Mouse (Mus musculus) myocyte (in vitro differentiated cells): Measurements from ENCODE around the gene Omd. TPM values are rescaled to one million over a fixed set of nuclear protein-coding genes. Genes with fewer than 3 reads are reported as not detected.
A peak's percentile ranks its signal among the peaks of the same experiment; 100 is the strongest.

ENCODE experiments used
- H3K27me3 ChIP-seq: one replicate; pipeline ENCODE4 v1.6.1; 2011; ENCODE audit not compliant: control insufficient read depth, insufficient read depth, insufficient read length
- H3K36me3 ChIP-seq: one replicate; pipeline ENCODE4 v1.6.1; 2011; ENCODE audit not compliant: control insufficient read depth, insufficient read depth
- H3K4me2 ChIP-seq: one replicate; pipeline ENCODE4 v1.6.1; 2011; ENCODE audit warnings: low read depth, control low read depth
- H3K4me3 ChIP-seq: one replicate; pipeline ENCODE4 v1.5.1; 2011; ENCODE audit warnings: mild to moderate bottlenecking, control low read depth, moderate library complexity
- H3K79me2 ChIP-seq: one replicate; pipeline ENCODE4 v1.6.1; 2011; ENCODE audit not compliant: control insufficient read depth, insufficient read depth
- H3ac ChIP-seq: one replicate; pipeline ENCODE4 v1.6.1; 2011; ENCODE audit not compliant: control insufficient read depth, insufficient read length
- CEBPB ChIP-seq: IDR thresholded peaks from 2 replicates; pipeline ENCODE4 v1.6.1; 2011; ENCODE audit warnings: mild to moderate bottlenecking, moderate library complexity; ENCODE audit not compliant: poor library complexity, insufficient read depth, severe bottlenecking
- E2F4 ChIP-seq: IDR thresholded peaks from one replicate; pipeline ENCODE4 v1.6.1; 2011; ENCODE audit warnings: mild to moderate bottlenecking, control low read depth, moderate library complexity; ENCODE audit not compliant: insufficient read depth
- MAX ChIP-seq: IDR thresholded peaks from one replicate; pipeline ENCODE4 v1.6.1; 2011; ENCODE audit warnings: low read depth, mild to moderate bottlenecking, control low read depth
- MYOD1 ChIP-seq, 3 experiments: IDR thresholded peaks; one replicate each; pipeline ENCODE4 v1.6.1; 2011; ENCODE audit warnings: control low read depth in 2 of 3, low read depth in 2 of 3, mild to moderate bottlenecking in 2 of 3, moderate library complexity in 1 of 3; ENCODE audit not compliant: insufficient read length in 2 of 3, control insufficient read depth in 1 of 3
- MYOG ChIP-seq, 3 experiments: IDR thresholded peaks; one replicate each; pipeline ENCODE4 v1.6.1; 2011; ENCODE audit warnings: control low read depth in 2 of 3, low read depth in 2 of 3, mild to moderate bottlenecking in 2 of 3; ENCODE audit not compliant: insufficient read length in 2 of 3, control insufficient read depth in 1 of 3, insufficient read depth in 1 of 3
- POLR2A ChIP-seq: IDR thresholded peaks from one replicate; pipeline ENCODE4 v1.6.1; 2011; ENCODE audit warnings: low read depth, mild to moderate bottlenecking, control low read depth, moderate library complexity; ENCODE audit not compliant: insufficient read length
- POLR2AphosphoS2 ChIP-seq: IDR thresholded peaks from one replicate; pipeline ENCODE4 v1.6.1; 2011; ENCODE audit warnings: low read depth, control low read depth; ENCODE audit not compliant: insufficient read length
- REST ChIP-seq: IDR thresholded peaks from one replicate; pipeline ENCODE4 v1.6.1; 2011; ENCODE audit warnings: mild to moderate bottlenecking, control low read depth, moderate library complexity; ENCODE audit not compliant: insufficient read depth, insufficient read length
- SRF ChIP-seq: IDR thresholded peaks from one replicate; pipeline ENCODE4 v1.6.1; 2011; ENCODE audit warnings: low read depth; ENCODE audit not compliant: control insufficient read depth, insufficient read length
- TCF12 ChIP-seq: IDR thresholded peaks from one replicate; pipeline ENCODE4 v1.6.1; 2011; ENCODE audit warnings: mild to moderate bottlenecking, control low read depth; ENCODE audit not compliant: poor library complexity, insufficient read depth, severe bottlenecking
- TCF3 ChIP-seq: IDR thresholded peaks from one replicate; pipeline ENCODE4 v1.6.1; 2011; ENCODE audit warnings: low read depth, control low read depth; ENCODE audit not compliant: insufficient read length
- USF1 ChIP-seq: IDR thresholded peaks from one replicate; pipeline ENCODE4 v1.6.1; 2011; ENCODE audit warnings: low read depth, mild to moderate bottlenecking, control low read depth, moderate library complexity
- polyA plus RNA-seq: library from polyadenylated mRNA; unstranded; fragments of >200 nt; fragmentation: generic; extraction: Trizol; gene quantifications from one replicate; pipeline ENCODE4 v1.2.1, GENCODE M21; 2012; ENCODE audit warnings: missing spikeins

Omd gene
- polyA plus RNA-seq, 1 experiment, result 0.14 TPM

- Histone ChIP-seq H3ac (no peak overlapping the region), H3K4me3 (no peak overlapping the region), H3K27me3 (no peaks in the 10 kb centered on the region), H3K4me2 (peak overlapping the region; percentile 28), H3K79me2 (no peaks in the 10 kb centered on the region), H3K36me3 (no peaks in the 10 kb centered on the region)
- TF ChIP-seq TCF3 (no peak), USF1 (no peak), POLR2AphosphoS2 (no peak), TCF12 (no peak), E2F4 (no peak), REST (no peak), MYOD1 (IDR thresholded peaks at IDR 0.05; ENCODE audit: control insufficient read depth in 1 of 3, insufficient read length in 2 of 3, low read depth in 2 of 3) (no peak), CEBPB (no peak), POLR2A (no peak)
Observed at GRCm38 (mm10) chr13:49546517-49546916, 35.7 kb upstream of the Omd start.

GRCm38 (mm10) chr13:49547563-49548150 lies 34.6 kb upstream of the Omd start:
- Histone ChIP-seq H3K27me3 (no peaks in the 10 kb centered on the region), H3K79me2 (no peaks in the 10 kb centered on the region), H3ac (no peak overlapping the region), H3K4me2 (no peak overlapping the region), H3K36me3 (no peaks in the 10 kb centered on the region), H3K4me3 (no peak overlapping the region)
- no peak for TF ChIP-seq E2F4
- TF ChIP-seq TCF12, result no peak
- no peak for TF ChIP-seq SRF
- TF ChIP-seq POLR2AphosphoS2, result no peak
- no peak for TF ChIP-seq CEBPB
- TF ChIP-seq TCF3, result no peak
- no peak for TF ChIP-seq MYOD1 (IDR thresholded peaks at IDR 0.05; ENCODE audit: control insufficient read depth in 1 of 3, insufficient read length in 2 of 3, low read depth in 2 of 3)
- no peak for TF ChIP-seq USF1
- no peak for TF ChIP-seq REST
- TF ChIP-seq POLR2A, result no peak
- TF ChIP-seq MAX, result no peak
- no peak for TF ChIP-seq MYOG (IDR thresholded peaks at IDR 0.05; ENCODE audit: control insufficient read depth in 1 of 3, insufficient read depth in 1 of 3, insufficient read length in 2 of 3, low read depth in 2 of 3)

GRCm38 (mm10) chr13:49549616-49550015 lies 32.6 kb upstream of the Omd start:
- Histone ChIP-seq H3K79me2 (no peaks in the 10 kb centered on the region), H3ac (no peak overlapping the region), H3K4me3 (no peak overlapping the region), H3K36me3 (no peaks in the 10 kb centered on the region), H3K4me2 (peak overlapping the region; percentile 30), H3K27me3 (no peaks in the 10 kb centered on the region)
- no peak for TF ChIP-seq MYOG (IDR thresholded peaks at IDR 0.05; ENCODE audit: control insufficient read depth in 1 of 3, insufficient read depth in 1 of 3, insufficient read length in 2 of 3, low read depth in 2 of 3)
- TF ChIP-seq TCF3, result no peak
- TF ChIP-seq TCF12, result no peak
- TF ChIP-seq CEBPB, result no peak
- no peak for TF ChIP-seq POLR2AphosphoS2
- TF ChIP-seq USF1, result no peak
- TF ChIP-seq SRF, result no peak
- TF ChIP-seq REST, result no peak
- no peak for TF ChIP-seq MYOD1 (IDR thresholded peaks at IDR 0.05; ENCODE audit: control insufficient read depth in 1 of 3, insufficient read length in 2 of 3, low read depth in 2 of 3)
- no peak for TF ChIP-seq MAX
- TF ChIP-seq POLR2A, result no peak
- TF ChIP-seq E2F4, result no peak

DNA sequence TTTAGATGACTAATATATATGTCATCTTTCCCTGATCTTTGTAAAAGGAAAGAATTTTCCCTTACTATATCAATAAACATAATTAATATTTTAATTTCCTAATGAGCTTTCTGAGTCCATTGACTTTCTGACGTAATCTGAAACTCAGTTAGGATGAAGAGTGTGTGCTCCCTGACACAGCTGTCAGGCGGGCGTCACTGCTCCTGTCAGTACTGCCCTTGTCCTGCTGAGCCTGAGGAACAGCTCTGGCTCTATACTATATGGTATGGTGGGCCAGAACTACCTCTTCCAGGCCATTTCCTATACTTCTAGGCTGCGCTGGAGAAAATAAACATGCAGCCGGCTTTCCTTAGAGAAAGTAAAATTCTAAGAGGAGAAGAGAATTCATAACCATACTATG lies 27.7 kb upstream of the Omd start:
- Histone ChIP-seq H3ac (no peak overlapping the region), H3K79me2 (no peaks in the 10 kb centered on the region), H3K36me3 (no peaks in the 10 kb centered on the region), H3K4me2 (peak overlapping the region; percentile 39), H3K4me3 (no peak overlapping the region), H3K27me3 (no peaks in the 10 kb centered on the region)
- TF ChIP-seq REST (no peak), MAX (no peak), POLR2A (no peak), POLR2AphosphoS2 (no peak), TCF12 (peak; percentile 16), CEBPB (no peak), USF1 (no peak), E2F4 (no peak), SRF (no peak), MYOD1 (IDR thresholded peaks at IDR 0.05; ENCODE audit: control insufficient read depth in 1 of 3, insufficient read length in 2 of 3, low read depth in 2 of 3) (peak; percentile 93 to 98 (median 98)), MYOG (IDR thresholded peaks at IDR 0.05; ENCODE audit: control insufficient read depth in 1 of 3, insufficient read depth in 1 of 3, insufficient read length in 2 of 3, low read depth in 2 of 3) (peak; percentile 61 to 84 (median 69)), TCF3 (peak; percentile 42)
